Mouse (Mus musculus) megakaryocyte, embryonic 14.5 days (primary cell): ENCODE measurements around the gene Rnpepl1.

Experiments used
- FLI1 ChIP-seq: IDR thresholded peaks from 2 replicates; pipeline ENCODE4 v1.6.1; 2012; ENCODE audit warnings: low read length, inconsistent platforms, mixed read lengths
- GATA1 ChIP-seq: IDR thresholded peaks from 3 replicates; pipeline ENCODE4 v1.6.1; 2012; ENCODE audit warnings: mixed read lengths, low read length, inconsistent platforms, borderline replicate concordance

- TF ChIP-seq GATA1 (no peak), FLI1 (no peak)
Observed at GRCm38 (mm10) chr1:92878066-92878741, 32.4 kb upstream of the Rnpepl1 start.
